Mouse (Mus musculus) forebrain, embryonic 11.5 days (tissue): ENCODE measurements around the gene Ankrd44. TPM values are rescaled to one million over a fixed set of nuclear protein-coding genes. Genes with fewer than 3 reads are reported as not detected.

Experiments used
- ATAC-seq: fragments of 200-750 bp; cut with Nextera tagmentation; replicated peaks from 2 replicates; pipeline ENCODE4 v1.8.0; 2017; ENCODE audit warnings: moderate TSS enrichment; ENCODE audit not compliant: low FRiP score
- DNase-seq: peaks from one replicate; pipeline ENCODE4 v3.0.0-alpha.2; 2017; ENCODE audit warnings: low spot score
- H3K27ac ChIP-seq: fragments of 300-500 bp; sonication (generic); 2 replicates; pipeline ENCODE4 v1.5.1; 2014; ENCODE audit warnings: low read depth, low read length
- H3K27me3 ChIP-seq: fragments of 300-500 bp; sonication (generic); 2 replicates; pipeline ENCODE4 v1.6.1; 2014; ENCODE audit warnings: mild to moderate bottlenecking, low read length, mixed read lengths; ENCODE audit not compliant: control insufficient read depth, insufficient read depth
- H3K36me3 ChIP-seq: fragments of 300-500 bp; sonication (generic); 2 replicates; pipeline ENCODE4 v1.6.1; 2014; ENCODE audit warnings: mild to moderate bottlenecking, low read length, moderate library complexity, mixed read lengths; ENCODE audit not compliant: control insufficient read depth, insufficient read depth
- H3K4me1 ChIP-seq: fragments of 300-500 bp; sonication (generic); replicated peaks from 2 replicates; pipeline ENCODE4 v1.6.1; 2014; ENCODE audit warnings: low read length, mixed read lengths; ENCODE audit not compliant: control insufficient read depth, insufficient read depth
- H3K4me2 ChIP-seq: fragments of 300-500 bp; sonication (generic); 2 replicates; pipeline ENCODE4 v1.6.1; 2014; ENCODE audit warnings: low read depth, mild to moderate bottlenecking, low read length, moderate library complexity, mixed read lengths; ENCODE audit not compliant: severe bottlenecking
- H3K4me3 ChIP-seq: fragments of 300-500 bp; sonication (generic); 2 replicates; pipeline ENCODE4 v1.5.1; 2014; ENCODE audit warnings: low read depth, low read length
- H3K9ac ChIP-seq: fragments of 300-500 bp; sonication (generic); 2 replicates; pipeline ENCODE4 v1.6.1; 2014; ENCODE audit warnings: low read length
- H3K9me3 ChIP-seq: fragments of 300-500 bp; sonication (generic); 2 replicates; pipeline ENCODE4 v1.6.1; 2016; ENCODE audit warnings: low read length, mixed read lengths; ENCODE audit not compliant: control insufficient read depth
- WGBS: fragments of 180-500 bp; shearing (Covaris S2); extraction: QIAGEN DNeasy Blood & Tissue Kit; methylation state at CpG from one replicate; pipeline ENCODE4 v1.1.7; 2014; 5-methylcytosine and 5-hydroxymethylcytosine counted together
- polyA plus RNA-seq: library from polyadenylated mRNA; unstranded; fragments of >200 nt; fragmentation: Nextera tagmentation; extraction: Ambion mirVana; gene quantifications from 2 replicates; pipeline ENCODE4 v1.2.1, GENCODE M21; 2014

The Ankrd44 gene
- polyA plus RNA-seq, 1 experiment from 2014 or later = 19.3 TPM

DNA sequence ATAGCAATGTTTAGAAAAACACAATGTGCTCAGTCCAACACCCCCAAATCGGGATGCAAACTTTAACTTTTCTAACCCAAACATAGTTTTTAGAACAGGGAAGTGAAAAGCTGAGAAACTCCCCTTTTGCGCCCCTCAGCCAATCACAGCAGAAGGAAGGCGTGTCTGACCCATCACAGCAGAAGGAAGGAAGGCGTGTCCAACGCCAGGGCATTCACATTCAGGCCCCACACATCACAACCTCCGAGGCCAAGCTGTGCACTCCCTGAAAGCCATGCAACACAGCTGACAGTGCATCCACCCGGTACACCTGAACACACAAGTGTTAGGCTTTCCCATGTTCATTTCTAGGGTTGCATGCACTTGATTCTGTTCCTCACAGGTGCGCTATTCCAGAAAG lies 150.1 kb downstream of the Ankrd44 start:
- 53% methylated on average over 8 of the region's 8 CpGs for WGBS
- no peaks in the 10 kb centered on the region for H3K36me3 ChIP-seq
- no peaks in the 10 kb centered on the region; the same call in 1 of the 2 replicates for H3K9me3 ChIP-seq
- no peak for DNase-seq
- no peak overlapping the region for H3K9ac ChIP-seq
- no peak overlapping the region for H3K4me2 ChIP-seq
- no peak for ATAC-seq
- H3K27ac ChIP-seq = no peak overlapping the region
- H3K4me1 ChIP-seq = no peaks in the 10 kb centered on the region
- no peak overlapping the region for H3K4me3 ChIP-seq
- no peaks in the 10 kb centered on the region for H3K27me3 ChIP-seq

DNA sequence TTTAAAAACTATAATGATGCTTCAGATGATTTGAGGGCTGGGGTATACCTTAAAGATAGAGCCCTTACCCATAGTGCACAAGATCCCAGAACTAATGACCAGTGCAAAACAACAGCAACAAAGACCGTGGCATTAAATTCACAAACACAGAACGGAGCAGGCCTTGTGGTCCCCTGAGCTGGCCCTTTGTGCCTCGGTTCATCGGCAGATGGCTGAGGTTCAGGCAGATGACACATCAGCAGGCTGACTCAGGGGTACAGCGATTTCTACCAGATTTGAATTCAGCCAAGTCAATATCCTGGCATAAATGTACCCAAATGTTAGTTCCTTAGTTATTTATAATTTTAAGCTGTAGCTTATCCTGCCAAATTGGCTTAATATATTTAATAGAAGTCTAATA lies 153.3 kb downstream of the Ankrd44 start:
- no peak overlapping the region for H3K4me2 ChIP-seq
- no peak for DNase-seq
- no peak overlapping the region for H3K27ac ChIP-seq
- H3K4me1 ChIP-seq = no peaks in the 10 kb centered on the region
- no peak for ATAC-seq
- no peaks in the 10 kb centered on the region for H3K27me3 ChIP-seq
- 73% methylated on average over 5 of the region's 5 CpGs for WGBS
- H3K9me3 ChIP-seq = no peaks in the 10 kb centered on the region; the same call in 1 of the 2 replicates
- no peak overlapping the region for H3K4me3 ChIP-seq
- H3K9ac ChIP-seq = no peak overlapping the region
- no peaks in the 10 kb centered on the region for H3K36me3 ChIP-seq

GRCm38 (mm10) chr1:54771471-54771870 lies 154.7 kb downstream of the Ankrd44 start:
- H3K9me3 ChIP-seq = no peaks in the 10 kb centered on the region; the same call in 1 of the 2 replicates
- no peaks in the 10 kb centered on the region for H3K36me3 ChIP-seq
- no peak for DNase-seq
- H3K4me2 ChIP-seq = no peak overlapping the region
- no peak overlapping the region for H3K9ac ChIP-seq
- H3K4me1 ChIP-seq = no peaks in the 10 kb centered on the region
- H3K27me3 ChIP-seq = no peaks in the 10 kb centered on the region
- H3K27ac ChIP-seq = no peak overlapping the region
- ATAC-seq = no peak
- 91% methylated on average over 3 of the region's 3 CpGs for WGBS
- H3K4me3 ChIP-seq = no peak overlapping the region

DNA sequence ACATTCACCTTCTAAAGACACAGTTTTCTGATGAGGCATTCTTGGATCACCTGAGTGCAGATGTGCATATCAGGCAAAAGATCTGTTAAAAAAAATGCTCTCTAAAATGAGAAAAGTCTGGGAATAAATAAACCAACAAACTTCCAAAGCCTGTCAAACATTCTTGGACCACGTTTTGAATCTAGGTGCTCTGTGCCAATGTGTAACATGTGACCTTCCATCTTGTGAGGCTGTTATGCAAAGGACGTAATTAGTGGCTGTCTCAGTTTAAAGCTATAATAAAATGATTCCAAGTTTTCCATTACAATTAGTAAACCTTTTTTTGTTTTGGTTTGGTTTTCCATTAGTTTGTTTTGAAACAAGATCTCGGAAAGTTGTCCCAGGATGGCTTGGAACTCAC lies 159.0 kb downstream of the Ankrd44 start:
- no peaks in the 10 kb centered on the region for H3K27me3 ChIP-seq
- no peaks in the 10 kb centered on the region for H3K36me3 ChIP-seq
- no peak overlapping the region for H3K4me3 ChIP-seq
- no peak overlapping the region for H3K4me2 ChIP-seq
- H3K27ac ChIP-seq = no peak overlapping the region
- DNase-seq (no peak), ATAC-seq (no peak)
- H3K4me1 ChIP-seq = 0 out of 2 replicates have a peak, but pooled peaks cover 2% of the 10 kb centered on the region
- WGBS = 82% methylated on average over 3 of the region's 3 CpGs
- H3K9ac ChIP-seq = no peak overlapping the region
- no peaks in the 10 kb centered on the region; the same call in 1 of the 2 replicates for H3K9me3 ChIP-seq

- 88% methylated on average over 2 of the region's 2 CpGs for WGBS
- no peaks in the 10 kb centered on the region for H3K9me3 ChIP-seq
- 0 out of 2 replicates have a peak, but pooled peaks cover 2% of the 10 kb centered on the region for H3K4me1 ChIP-seq
- no peaks in the 10 kb centered on the region for H3K36me3 ChIP-seq
- H3K27me3 ChIP-seq = no peaks in the 10 kb centered on the region
- DNase-seq (no peak), ATAC-seq (no peak)
- no peak overlapping the region for H3K27ac ChIP-seq
- no peak overlapping the region for H3K9ac ChIP-seq
- no peak overlapping the region for H3K4me2 ChIP-seq
- no peak overlapping the region for H3K4me3 ChIP-seq
Measured at GRCm38 (mm10) chr1:54765632-54766238, 160.5 kb downstream of the Ankrd44 start.

GRCm38 (mm10) chr1:54762216-54762807 lies 163.9 kb downstream of the Ankrd44 start:
- Histone ChIP-seq H3K9ac (no peak overlapping the region), H3K36me3 (no peaks in the 10 kb centered on the region), H3K4me2 (no peak overlapping the region), H3K27ac (peak overlapping the region; percentile 53), H3K27me3 (no peaks in the 10 kb centered on the region), H3K9me3 (no peaks in the 10 kb centered on the region), H3K4me1 (0 out of 2 replicates have a peak, but pooled peaks cover 2% of the 10 kb centered on the region), H3K4me3 (no peak overlapping the region)
- ATAC-seq = peak; percentile 78
- DNase-seq = peak; percentile 61
- 42% methylated on average over 10 of the region's 10 CpGs for WGBS

DNA sequence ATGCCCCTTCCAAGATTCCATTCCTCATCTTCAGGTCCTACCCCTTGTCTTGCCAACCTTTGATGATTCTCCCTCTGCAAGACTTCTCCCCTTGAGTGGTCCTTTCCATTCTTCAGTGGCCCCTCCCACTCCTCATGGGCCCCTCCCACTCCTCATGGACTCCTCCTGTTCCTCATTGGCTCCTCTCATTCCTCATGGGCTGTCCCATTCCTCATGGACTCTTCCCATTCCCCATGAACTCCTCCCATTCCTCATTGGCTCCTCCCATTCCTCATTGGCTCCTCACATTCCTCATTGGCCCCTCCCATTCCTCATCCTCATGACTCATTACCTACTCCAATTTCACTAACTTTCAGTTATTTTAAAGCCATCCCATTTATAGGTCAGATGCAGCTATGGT lies 166.3 kb downstream of the Ankrd44 start:
- no peak overlapping the region for H3K4me3 ChIP-seq
- H3K9me3 ChIP-seq = no peaks in the 10 kb centered on the region
- H3K9ac ChIP-seq = no peak overlapping the region
- no peak overlapping the region for H3K27ac ChIP-seq
- H3K27me3 ChIP-seq = no peaks in the 10 kb centered on the region
- no peak for ATAC-seq
- no peak overlapping the region for H3K4me2 ChIP-seq
- DNase-seq = no peak
- H3K4me1 ChIP-seq = 0 out of 2 replicates have a peak, but pooled peaks cover 2% of the 10 kb centered on the region
- H3K36me3 ChIP-seq = no peaks in the 10 kb centered on the region

- no peak overlapping the region for H3K27ac ChIP-seq
- H3K27me3 ChIP-seq = no peaks in the 10 kb centered on the region
- no peak overlapping the region for H3K9ac ChIP-seq
- no peaks in the 10 kb centered on the region for H3K4me1 ChIP-seq
- 92% methylated on average over 3 of the region's 3 CpGs for WGBS
- no peaks in the 10 kb centered on the region for H3K36me3 ChIP-seq
- no peak overlapping the region for H3K4me3 ChIP-seq
- no peak overlapping the region for H3K4me2 ChIP-seq
- H3K9me3 ChIP-seq = no peaks in the 10 kb centered on the region
- no peak for ATAC-seq
- DNase-seq = no peak
Measured at GRCm38 (mm10) chr1:54757291-54757690, 168.9 kb downstream of the Ankrd44 start.
